Mouse (Mus musculus) CH12.LX (cell line): ENCODE measurements around the gene Sh3bp5.

Source experiments
- CTCF ChIP-seq, 2 experiments: IDR thresholded peaks in 1 of 2; conservative IDR thresholded peaks in 1 of 2; 2 replicates each; pipeline ENCODE4 v1.5.1; 2011 to 2012; ENCODE audit warnings: low read depth in 2 of 2, low read length in 2 of 2, improper control_type of control experiment in 1 of 2, inconsistent platforms in 1 of 2, mild to moderate bottlenecking in 1 of 2, moderate library complexity in 1 of 2
- EP300 ChIP-seq: IDR thresholded peaks from 2 replicates; pipeline ENCODE4 v1.6.1; 2011; ENCODE audit warnings: low read length, improper control_type of control experiment
- JUND ChIP-seq: conservative IDR thresholded peaks from 2 replicates; pipeline ENCODE4 v1.6.1; 2011; ENCODE audit warnings: low read depth, low read length, improper control_type of control experiment
- KAT2A ChIP-seq: IDR thresholded peaks from 2 replicates; pipeline ENCODE4 v1.6.1; 2012; ENCODE audit warnings: low read length, improper control_type of control experiment, inconsistent platforms; ENCODE audit not compliant: insufficient replicate concordance
- MAX ChIP-seq: IDR thresholded peaks from 2 replicates; pipeline ENCODE4 v1.6.1; 2011; ENCODE audit warnings: low read length, improper control_type of control experiment
- POLR2A ChIP-seq: IDR thresholded peaks from 2 replicates; pipeline ENCODE4 v1.6.1; 2011; ENCODE audit warnings: low read depth, mild to moderate bottlenecking, improper control_type of control experiment, low read length
- RAD21 ChIP-seq: IDR thresholded peaks from 2 replicates; pipeline ENCODE4 v1.6.1; 2011; ENCODE audit warnings: low read depth, mild to moderate bottlenecking, low read length, improper control_type of control experiment, moderate library complexity
- SMC3 ChIP-seq: IDR thresholded peaks from 2 replicates; pipeline ENCODE4 v1.6.1; 2011; ENCODE audit warnings: low read depth, low read length, improper control_type of control experiment
- ZC3H11A ChIP-seq: IDR thresholded peaks from 2 replicates; pipeline ENCODE4 v1.6.1; 2012; ENCODE audit warnings: low read depth, mild to moderate bottlenecking, inconsistent platforms, low read length, improper control_type of control experiment

DNA sequence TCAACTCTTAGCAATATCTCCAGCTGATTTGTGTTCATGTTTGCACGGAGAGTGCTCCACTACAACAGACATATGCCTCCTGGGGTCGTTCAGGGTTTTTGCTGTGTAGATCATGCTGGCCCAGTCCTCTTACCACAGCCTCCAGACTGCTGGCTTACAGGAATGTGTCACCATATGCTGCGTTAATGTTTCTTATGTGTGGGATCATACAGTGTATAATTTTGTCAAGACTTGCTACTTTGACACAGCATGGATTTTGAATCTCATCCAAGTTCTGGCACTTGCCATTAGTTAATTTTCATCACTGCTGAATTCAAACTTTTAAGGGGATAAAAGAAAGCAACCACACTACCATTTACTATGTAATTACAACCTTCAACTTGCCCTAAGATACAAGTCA is 100.1 kb downstream of the Sh3bp5 start:
- TF ChIP-seq RAD21 = no peak
- TF ChIP-seq POLR2A = no peak
- no peak for TF ChIP-seq MAX
- no peak for TF ChIP-seq ZC3H11A
- no peak for TF ChIP-seq SMC3
- no peak for TF ChIP-seq JUND
- TF ChIP-seq EP300 = 0 out of 2 replicates have a peak, but pooled peaks have one; percentile 25
- TF ChIP-seq CTCF (conservative IDR thresholded peaks at IDR 0.05 in 1 of 2, IDR thresholded peaks at IDR 0.05 in 1 of 2; ENCODE audit: low read depth in 2 of 2, low read length in 2 of 2) = no peak
- TF ChIP-seq KAT2A = no peak
